Mouse (Mus musculus): ENCODE data around the gene Tns1. TPM values are rescaled to one million over a fixed set of nuclear protein-coding genes. Genes with fewer than 3 reads are reported as not detected.

Gene Tns1
- polyA plus RNA-seq, 1 experiment from 2014 or later, result 120 TPM

DNA sequence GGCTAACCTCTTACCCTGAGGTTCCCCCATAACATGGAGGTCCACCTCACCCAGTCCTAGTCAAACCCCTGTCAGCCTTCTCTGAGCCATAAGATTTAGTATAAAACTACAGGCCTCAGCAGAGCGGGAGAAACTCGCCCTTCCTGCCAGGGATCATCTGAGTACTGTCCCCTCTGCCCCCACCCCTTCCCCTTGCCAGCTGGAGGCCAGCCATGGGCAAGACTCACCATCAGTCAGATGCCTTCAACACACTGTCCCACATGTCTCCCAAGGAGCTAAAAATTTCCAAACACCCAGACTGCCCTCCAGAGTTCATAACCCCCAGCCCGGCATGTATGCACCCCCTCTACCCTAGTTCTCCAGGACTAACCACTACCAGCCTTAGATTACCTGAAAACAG, 119.2 kb downstream of the Tns1 start:
- Histone ChIP-seq H3K27me3 (ENCODE audit: control insufficient read depth, insufficient read depth, low read length) (no peaks in the 10 kb centered on the region), H3K9ac (ENCODE audit: low read length) (0 out of 2 replicates have a peak overlapping the region, but pooled peaks have one; percentile 42), H3K4me2 (ENCODE audit: low read depth, low read length) (no peak overlapping the region; the same call in 1 of the 2 replicates), H3K4me3 (ENCODE audit: low read length) (no peak overlapping the region), H3K9me3 (replicated peaks; ENCODE audit: control insufficient read depth, low read length) (no peaks in the 10 kb centered on the region), H3K4me1 (ENCODE audit: control insufficient read depth, insufficient read depth, low read length) (peaks cover 98% of the 10 kb centered on the region), H3K27ac (ENCODE audit: low read length) (peak overlapping the region; percentile 72), H3K36me3 (ENCODE audit: control insufficient read depth, insufficient read depth) (no peaks in the 10 kb centered on the region)
- ATAC-seq (replicated peaks; ENCODE audit: extremely low read depth, insufficient read depth, low FRiP score), result no peak
- 35% methylated on average over 3 of the region's 3 CpGs for WGBS

DNA sequence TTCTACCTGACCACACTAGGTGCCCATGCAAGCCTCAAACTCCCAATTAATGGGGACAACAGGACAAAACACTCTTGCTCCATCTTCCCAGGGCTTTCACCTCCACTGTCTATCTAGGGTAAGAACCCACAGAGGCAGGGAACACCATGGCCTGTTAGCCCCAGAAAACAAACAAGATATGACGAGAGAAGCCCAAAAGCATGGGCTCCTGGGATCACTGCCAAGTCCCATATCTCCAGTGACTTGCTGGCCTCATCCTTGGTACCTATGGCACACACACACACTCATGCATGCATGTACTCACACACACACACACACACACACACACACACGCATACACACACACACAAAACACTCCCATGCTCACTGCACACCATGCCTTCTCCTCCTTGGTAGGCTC, 120.5 kb downstream of the Tns1 start:
- Histone ChIP-seq H3K4me1 (ENCODE audit: control insufficient read depth, insufficient read depth, low read length) (peaks cover 98% of the 10 kb centered on the region), H3K4me2 (ENCODE audit: low read depth, low read length) (no peak overlapping the region), H3K27me3 (ENCODE audit: control insufficient read depth, insufficient read depth, low read length) (no peaks in the 10 kb centered on the region), H3K4me3 (ENCODE audit: low read length) (no peak overlapping the region), H3K9ac (ENCODE audit: low read length) (no peak overlapping the region), H3K36me3 (ENCODE audit: control insufficient read depth, insufficient read depth) (no peaks in the 10 kb centered on the region), H3K9me3 (replicated peaks; ENCODE audit: control insufficient read depth, low read length) (no peaks in the 10 kb centered on the region), H3K27ac (ENCODE audit: low read length) (peak overlapping the region; percentile 62)
- WGBS, result 43% methylated on average over 2 of the region's 2 CpGs
- no peak for ATAC-seq (replicated peaks; ENCODE audit: extremely low read depth, insufficient read depth, low FRiP score)

DNA sequence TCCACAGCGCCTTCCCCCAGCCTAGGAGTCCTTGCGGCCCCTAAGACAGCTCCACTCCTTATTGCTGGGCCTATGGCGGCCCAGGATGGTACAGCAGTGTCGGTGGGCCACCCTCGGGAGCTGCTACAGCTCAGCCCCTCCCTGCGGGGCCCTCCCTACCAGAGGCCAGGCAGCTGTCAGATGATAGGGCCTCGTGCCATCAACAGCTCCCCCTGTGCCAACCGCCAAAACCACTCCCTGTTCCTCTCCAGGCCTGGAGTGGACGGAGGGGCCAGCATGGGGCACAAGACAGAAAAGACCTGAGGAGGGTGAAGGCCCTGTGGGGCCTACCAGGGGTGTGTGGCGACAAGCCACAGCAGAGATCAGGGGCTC, 122.8 kb downstream of the Tns1 start:
- Histone ChIP-seq H3K9ac (ENCODE audit: low read length) (peak overlapping the region; percentile 64), H3K9me3 (replicated peaks; ENCODE audit: control insufficient read depth, low read length) (no peaks in the 10 kb centered on the region), H3K4me3 (ENCODE audit: low read length) (peak overlapping the region; percentile 41), H3K27ac (ENCODE audit: low read length) (peak overlapping the region; percentile 94), H3K4me2 (ENCODE audit: low read depth, low read length) (peak overlapping the region; percentile 62), H3K4me1 (ENCODE audit: control insufficient read depth, insufficient read depth, low read length) (peaks cover 92% of the 10 kb centered on the region), H3K36me3 (ENCODE audit: control insufficient read depth, insufficient read depth) (peaks cover 8% of the 10 kb centered on the region), H3K27me3 (ENCODE audit: control insufficient read depth, insufficient read depth, low read length) (no peaks in the 10 kb centered on the region)
- peak; percentile 70 for ATAC-seq (replicated peaks; ENCODE audit: extremely low read depth, insufficient read depth, low FRiP score)
- WGBS, result 23% methylated on average over 10 of the region's 10 CpGs

DNA sequence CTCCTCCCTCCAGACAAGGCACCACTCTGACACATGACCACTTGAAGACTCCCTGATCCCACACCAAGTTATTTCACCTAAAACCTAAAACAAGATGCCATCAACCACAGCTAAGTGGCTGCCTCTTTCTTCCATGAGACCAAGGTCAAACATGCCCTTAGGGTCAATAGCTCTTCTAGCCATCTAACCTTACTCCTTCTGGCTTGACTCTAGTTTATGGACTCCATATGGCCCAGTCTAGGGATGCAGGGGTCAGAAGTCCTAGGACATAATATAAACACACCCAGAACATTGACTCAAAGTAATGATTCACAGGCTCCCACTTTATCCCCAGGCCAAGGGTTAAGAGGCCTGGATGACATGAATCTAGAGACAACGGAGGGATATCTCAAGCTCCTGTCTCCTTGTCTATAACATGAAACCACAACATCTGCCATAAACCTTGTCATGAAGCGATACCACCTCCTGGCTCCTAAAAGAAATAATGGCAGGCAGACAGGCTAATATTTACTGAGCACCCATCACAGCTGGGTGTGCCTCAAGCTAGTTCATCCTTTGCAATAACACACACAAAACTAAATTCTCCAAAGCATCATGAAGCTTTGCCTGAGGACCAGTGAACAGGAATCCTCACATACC, 123.3 kb downstream of the Tns1 start:
- no peaks in the 10 kb centered on the region for H3K27me3 ChIP-seq (ENCODE audit: control insufficient read depth, insufficient read depth, low read length)
- H3K4me1 ChIP-seq (ENCODE audit: control insufficient read depth, insufficient read depth, low read length), result peaks cover 90% of the 10 kb centered on the region
- no peaks in the 10 kb centered on the region for H3K9me3 ChIP-seq (replicated peaks; ENCODE audit: control insufficient read depth, low read length)
- peaks cover 11% of the 10 kb centered on the region for H3K36me3 ChIP-seq (ENCODE audit: control insufficient read depth, insufficient read depth)
- WGBS, result 66% methylated on average over 2 of the region's 2 CpGs
- peak overlapping the region; percentile 62 for H3K4me2 ChIP-seq (ENCODE audit: low read depth, low read length)
- H3K27ac ChIP-seq (ENCODE audit: low read length), result peak overlapping the region; percentile 94
- peak overlapping the region; percentile 64 for H3K9ac ChIP-seq (ENCODE audit: low read length)
- peak overlapping the region; percentile 41 for H3K4me3 ChIP-seq (ENCODE audit: low read length)
- ATAC-seq (replicated peaks; ENCODE audit: extremely low read depth, insufficient read depth, low FRiP score), result no peak

DNA sequence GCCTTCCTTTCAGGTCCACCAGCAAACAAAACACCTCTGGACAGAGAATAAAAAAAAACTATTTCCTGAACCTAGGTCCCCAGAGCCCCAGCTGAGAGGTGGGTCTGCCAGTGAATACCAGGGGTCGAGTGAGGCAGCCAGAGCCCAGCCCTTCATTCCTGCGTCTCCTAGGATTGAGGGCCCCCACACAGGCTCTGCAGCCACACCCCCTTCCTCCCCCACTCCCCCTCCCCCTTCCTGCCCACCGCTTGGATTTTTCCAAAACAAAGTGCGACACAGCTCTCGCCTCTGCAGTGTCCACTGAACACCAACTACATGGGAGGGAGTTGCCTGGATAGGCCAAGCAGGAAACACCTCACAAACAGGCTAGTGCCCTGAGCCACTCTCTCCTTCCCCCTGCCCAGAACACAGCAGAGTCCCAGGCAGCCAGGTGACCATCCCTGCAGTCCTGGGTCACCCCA, 124.0 kb downstream of the Tns1 start:
- Histone ChIP-seq H3K27me3 (ENCODE audit: control insufficient read depth, insufficient read depth, low read length) (no peaks in the 10 kb centered on the region), H3K9ac (ENCODE audit: low read length) (peak overlapping the region; percentile 62), H3K9me3 (replicated peaks; ENCODE audit: control insufficient read depth, low read length) (no peaks in the 10 kb centered on the region), H3K4me1 (ENCODE audit: control insufficient read depth, insufficient read depth, low read length) (peaks cover 90% of the 10 kb centered on the region), H3K36me3 (ENCODE audit: control insufficient read depth, insufficient read depth) (peaks cover 17% of the 10 kb centered on the region), H3K27ac (ENCODE audit: low read length) (peak overlapping the region; percentile 94), H3K4me2 (ENCODE audit: low read depth, low read length) (peak overlapping the region; percentile 62), H3K4me3 (ENCODE audit: low read length) (peak overlapping the region; percentile 33)
- ATAC-seq (replicated peaks; ENCODE audit: extremely low read depth, insufficient read depth, low FRiP score), result peak; percentile 20
- 5% methylated on average over 5 of the region's 5 CpGs for WGBS

DNA sequence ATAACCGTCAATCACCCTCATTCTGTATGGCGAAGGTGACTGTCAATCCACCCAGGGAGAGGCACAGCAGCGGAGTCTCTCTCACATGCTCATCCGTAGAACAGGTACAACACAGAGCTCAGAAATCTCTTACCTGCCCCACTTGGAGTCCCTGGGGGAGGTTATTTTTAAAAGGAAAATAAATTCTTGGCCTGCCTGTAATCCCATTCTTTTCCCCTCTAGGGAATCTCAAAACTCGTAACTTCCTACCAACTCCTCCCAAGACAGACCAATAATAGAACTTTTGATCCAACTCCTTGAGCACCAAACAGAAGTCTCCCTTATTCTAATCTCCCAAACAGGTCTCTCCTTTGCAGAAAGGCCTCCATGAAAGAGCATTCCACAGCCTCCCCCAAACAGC, 124.7 kb downstream of the Tns1 start:
- peak overlapping the region; percentile 62 for H3K4me2 ChIP-seq (ENCODE audit: low read depth, low read length)
- WGBS, result 73% methylated on average over 5 of the region's 5 CpGs
- peak overlapping the region; percentile 33 for H3K4me3 ChIP-seq (ENCODE audit: low read length)

DNA sequence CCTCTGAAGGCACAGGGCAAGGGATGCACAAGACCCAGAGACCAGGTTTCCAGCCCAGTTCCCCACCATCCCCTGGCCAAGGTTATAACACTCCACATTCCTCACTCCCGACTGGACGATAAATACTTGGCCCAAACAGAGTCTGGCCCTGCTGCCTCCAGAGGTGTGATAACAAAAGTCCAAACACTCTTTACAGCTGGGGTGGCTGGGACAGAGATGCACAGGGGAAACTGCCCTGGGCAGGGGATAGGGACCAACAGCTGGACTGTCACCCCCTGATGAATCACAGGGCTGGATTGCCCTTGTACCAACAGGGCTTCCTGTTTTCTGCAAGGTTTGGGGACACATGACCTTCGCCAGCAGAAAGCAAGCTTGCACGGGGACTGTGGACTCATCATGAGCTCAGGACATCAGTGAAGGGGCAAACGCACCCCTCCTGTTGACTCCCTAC, 125.3 kb downstream of the Tns1 start:
- ATAC-seq (replicated peaks; ENCODE audit: extremely low read depth, insufficient read depth, low FRiP score), result peak; percentile 32
- H3K4me2 ChIP-seq (ENCODE audit: low read depth, low read length), result peak overlapping the region; percentile 62
- H3K9ac ChIP-seq (ENCODE audit: low read length), result peak overlapping the region; percentile 62
- H3K27ac ChIP-seq (ENCODE audit: low read length), result peak overlapping the region; percentile 94
- 26% methylated on average over 5 of the region's 5 CpGs for WGBS
- H3K4me3 ChIP-seq (ENCODE audit: low read length), result peak overlapping the region; percentile 7; the same call in 1 of the 2 replicates
- H3K9me3 ChIP-seq (replicated peaks; ENCODE audit: control insufficient read depth, low read length), result no peaks in the 10 kb centered on the region
- H3K36me3 ChIP-seq (ENCODE audit: control insufficient read depth, insufficient read depth), result peaks cover 22% of the 10 kb centered on the region
- no peaks in the 10 kb centered on the region for H3K27me3 ChIP-seq (ENCODE audit: control insufficient read depth, insufficient read depth, low read length)
- peaks cover 89% of the 10 kb centered on the region for H3K4me1 ChIP-seq (ENCODE audit: control insufficient read depth, insufficient read depth, low read length)

More for the DNA sequence above, 124.7 kb downstream of the Tns1 start:
- no peaks in the 10 kb centered on the region for H3K9me3 ChIP-seq (replicated peaks; ENCODE audit: control insufficient read depth, low read length)
- H3K27me3 ChIP-seq (ENCODE audit: control insufficient read depth, insufficient read depth, low read length), result no peaks in the 10 kb centered on the region
- H3K4me1 ChIP-seq (ENCODE audit: control insufficient read depth, insufficient read depth, low read length), result peaks cover 89% of the 10 kb centered on the region
- H3K9ac ChIP-seq (ENCODE audit: low read length), result peak overlapping the region; percentile 62
- peaks cover 22% of the 10 kb centered on the region for H3K36me3 ChIP-seq (ENCODE audit: control insufficient read depth, insufficient read depth)
- H3K27ac ChIP-seq (ENCODE audit: low read length), result peak overlapping the region; percentile 94
- ATAC-seq (replicated peaks; ENCODE audit: extremely low read depth, insufficient read depth, low FRiP score), result no peak

DNA sequence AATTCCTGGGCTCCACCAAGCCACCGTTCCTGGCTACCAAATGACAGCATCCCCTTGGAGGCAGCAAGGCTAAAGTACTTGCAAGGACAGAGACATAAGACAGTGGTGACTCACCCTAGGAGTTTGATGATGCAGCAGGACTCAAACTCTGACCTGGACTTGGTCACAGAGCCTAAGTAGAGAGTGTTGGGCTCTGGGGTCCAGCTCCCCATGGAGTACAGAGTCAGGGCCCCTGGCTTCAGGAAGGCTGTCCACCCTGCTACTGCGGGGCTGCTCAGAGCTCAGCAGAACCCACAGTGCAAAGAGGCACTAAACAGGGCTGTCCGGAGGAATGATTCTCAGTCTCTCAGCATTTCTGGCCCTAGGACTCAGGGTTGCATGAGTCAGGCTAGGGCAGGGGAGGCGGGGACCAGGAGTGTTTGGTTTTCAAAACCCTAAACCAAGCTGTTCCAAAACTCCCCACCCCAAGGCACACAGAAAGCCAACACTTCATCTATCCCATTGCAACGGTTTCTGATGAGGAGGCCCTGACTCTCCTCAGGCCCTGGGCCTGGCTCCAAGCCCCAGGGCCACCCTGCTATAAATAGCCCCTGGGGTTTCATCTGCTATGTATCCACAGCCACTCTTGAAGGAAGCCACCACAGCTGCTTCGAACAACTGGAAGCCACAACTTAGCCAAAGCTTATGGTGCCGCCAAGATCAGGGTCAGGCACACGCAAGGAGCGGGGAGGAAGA, 126.0 kb downstream of the Tns1 start:
- no peaks in the 10 kb centered on the region for H3K27me3 ChIP-seq (ENCODE audit: control insufficient read depth, insufficient read depth, low read length)
- WGBS, result 16% methylated on average over 9 of the region's 9 CpGs
- H3K4me3 ChIP-seq (ENCODE audit: low read length), result peak overlapping the region; percentile 7
- H3K4me2 ChIP-seq (ENCODE audit: low read depth, low read length), result peak overlapping the region; percentile 62
- peak; percentile 61 for ATAC-seq (replicated peaks; ENCODE audit: extremely low read depth, insufficient read depth, low FRiP score)
- peaks cover 86% of the 10 kb centered on the region for H3K4me1 ChIP-seq (ENCODE audit: control insufficient read depth, insufficient read depth, low read length)
- H3K36me3 ChIP-seq (ENCODE audit: control insufficient read depth, insufficient read depth), result peaks cover 23% of the 10 kb centered on the region
- H3K9me3 ChIP-seq (replicated peaks; ENCODE audit: control insufficient read depth, low read length), result no peaks in the 10 kb centered on the region
- peak overlapping the region; percentile 94 for H3K27ac ChIP-seq (ENCODE audit: low read length)
- H3K9ac ChIP-seq (ENCODE audit: low read length), result peak overlapping the region; percentile 62

DNA sequence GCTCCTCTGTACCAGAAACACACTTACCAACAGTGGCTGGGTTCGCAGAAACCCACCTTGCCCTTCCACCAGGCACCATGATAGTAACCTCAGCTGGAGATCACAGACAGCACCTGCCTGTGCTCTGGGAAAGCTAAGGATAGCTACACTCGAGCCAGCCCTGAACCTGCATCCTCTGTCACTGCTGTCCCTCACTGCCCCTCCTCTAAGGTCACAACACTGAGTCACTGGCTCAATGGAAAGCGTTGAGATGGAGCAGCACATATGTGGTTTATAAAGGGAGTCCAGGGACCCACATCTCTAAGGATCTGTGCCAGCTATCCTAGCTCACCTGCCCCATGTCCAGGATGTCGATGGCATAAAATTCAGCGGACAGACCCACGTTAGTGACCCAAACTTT, 126.9 kb downstream of the Tns1 start:
- H3K4me3 ChIP-seq (ENCODE audit: low read length), result peak overlapping the region; percentile 4; the same call in 1 of the 2 replicates
- peak overlapping the region; percentile 14; the same call in 1 of the 2 replicates for H3K4me2 ChIP-seq (ENCODE audit: low read depth, low read length)
- peaks cover 24% of the 10 kb centered on the region for H3K36me3 ChIP-seq (ENCODE audit: control insufficient read depth, insufficient read depth)
- ATAC-seq (replicated peaks; ENCODE audit: extremely low read depth, insufficient read depth, low FRiP score), result no peak
- peaks cover 77% of the 10 kb centered on the region for H3K4me1 ChIP-seq (ENCODE audit: control insufficient read depth, insufficient read depth, low read length)
- H3K9me3 ChIP-seq (replicated peaks; ENCODE audit: control insufficient read depth, low read length), result no peaks in the 10 kb centered on the region
- peak overlapping the region; percentile 57 for H3K9ac ChIP-seq (ENCODE audit: low read length)
- 79% methylated on average over 6 of the region's 6 CpGs for WGBS
- H3K27me3 ChIP-seq (ENCODE audit: control insufficient read depth, insufficient read depth, low read length), result no peaks in the 10 kb centered on the region
- peak overlapping the region; percentile 94 for H3K27ac ChIP-seq (ENCODE audit: low read length)
